Mouse (Mus musculus): ENCODE data around the gene Alpl.

Alpl gene

GRCm38 (mm10) chr4:137800324-137800723 is 4.1 kb upstream of the Alpl start:
- DNase-seq (ENCODE audit: low spot score) = peak; percentile 23

DNA sequence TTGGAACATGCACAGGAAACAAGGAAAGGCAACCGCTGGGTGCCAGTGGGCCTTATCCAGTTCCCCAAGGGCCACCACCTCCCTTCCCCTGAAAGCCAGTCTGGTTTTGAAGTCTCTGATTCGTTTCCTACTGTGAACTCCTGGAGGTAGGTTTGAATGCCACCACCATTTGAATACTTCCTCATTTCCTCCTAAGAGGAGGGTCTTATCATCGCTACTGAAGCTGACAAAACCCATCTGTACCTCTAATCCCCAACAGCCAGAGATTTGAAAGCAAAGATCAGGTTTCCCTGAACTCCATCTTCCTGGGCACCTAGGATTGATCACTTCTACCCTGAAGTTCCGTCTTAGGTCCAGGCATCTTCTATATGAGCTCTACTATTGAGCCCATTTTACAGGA is 854 bp upstream of the Alpl start:
- DNase-seq (ENCODE audit: low spot score) = no peak

- no peak for DNase-seq (ENCODE audit: low spot score)
Observed at GRCm38 (mm10) chr4:137794178-137794900, 1.8 kb downstream of the Alpl start.

- no peak for DNase-seq (ENCODE audit: low spot score)
Observed at GRCm38 (mm10) chr4:137793611-137794010, 2.6 kb downstream of the Alpl start.

GRCm38 (mm10) chr4:137791440-137791839 is 4.7 kb downstream of the Alpl start:
- no peak for DNase-seq (ENCODE audit: low spot score)

DNA sequence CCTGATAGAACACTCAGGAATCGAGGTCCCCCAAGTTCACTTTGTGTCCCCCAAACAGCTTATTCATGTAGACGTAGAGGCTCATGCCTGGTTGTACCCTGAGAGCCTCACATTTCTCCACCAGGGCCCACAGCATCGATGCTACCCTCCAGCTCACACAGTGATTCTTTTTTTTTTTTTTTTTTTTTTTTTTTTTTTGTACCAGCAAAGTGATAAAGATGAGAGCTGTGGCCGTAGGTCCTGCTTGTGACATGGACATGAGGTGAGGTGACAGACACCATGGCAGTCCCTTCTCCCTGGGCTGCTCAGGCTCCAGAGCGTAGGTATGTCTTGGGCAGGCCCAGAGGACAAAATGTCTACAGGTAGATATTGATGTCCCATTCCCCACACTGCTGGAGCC is 5.2 kb downstream of the Alpl start:
- DNase-seq (ENCODE audit: low spot score) = no peak

- no peak for DNase-seq (ENCODE audit: low spot score)
Observed at GRCm38 (mm10) chr4:137788511-137789049, 7.6 kb downstream of the Alpl start.

GRCm38 (mm10) chr4:137787589-137788289 is 8.4 kb downstream of the Alpl start:
- peak; percentile 53 for DNase-seq (ENCODE audit: low spot score)

- DNase-seq (ENCODE audit: low spot score) = no peak
Observed at GRCm38 (mm10) chr4:137786488-137786887, 9.7 kb downstream of the Alpl start.

DNA sequence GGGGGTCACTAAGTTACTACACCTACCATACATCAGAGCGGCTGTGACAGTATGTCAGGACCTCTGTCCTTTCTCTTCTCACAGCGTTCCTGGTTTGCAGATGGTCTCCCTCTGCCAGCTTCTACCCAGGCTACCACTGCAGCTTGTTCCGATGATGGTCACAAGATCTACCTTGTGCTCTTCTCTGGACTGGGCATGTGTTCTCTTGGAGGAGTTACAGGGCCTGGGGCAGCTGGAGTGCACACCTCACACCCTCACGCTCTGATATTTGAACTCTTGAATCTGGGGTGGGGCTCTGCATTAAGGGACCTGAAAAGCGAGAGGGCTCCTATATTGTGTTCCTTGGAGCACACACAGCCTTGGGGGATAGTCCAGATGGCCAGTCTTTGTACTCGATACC is 10.9 kb downstream of the Alpl start:
- no peak for DNase-seq (ENCODE audit: low spot score)

DNA sequence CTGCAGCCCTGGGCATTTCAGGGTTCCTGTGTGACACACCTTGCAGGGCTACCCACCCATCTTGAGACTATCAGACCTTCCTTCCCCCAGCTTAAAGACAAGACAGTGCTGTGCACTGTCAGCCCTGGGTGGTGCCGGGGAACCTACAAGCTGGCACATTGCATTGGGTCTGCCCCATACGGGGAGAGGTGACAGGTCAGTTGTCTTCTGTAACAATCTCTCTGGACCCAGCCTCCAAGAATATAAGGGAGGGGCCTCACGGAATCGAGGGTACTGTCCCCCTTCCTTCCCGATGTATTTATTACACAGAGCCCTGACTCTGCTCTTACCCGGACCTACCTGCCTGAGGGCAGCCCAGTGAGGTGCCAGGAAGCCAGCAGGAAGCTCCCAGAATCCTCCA is 11.4 kb downstream of the Alpl start:
- DNase-seq (ENCODE audit: low spot score) = no peak

DNA sequence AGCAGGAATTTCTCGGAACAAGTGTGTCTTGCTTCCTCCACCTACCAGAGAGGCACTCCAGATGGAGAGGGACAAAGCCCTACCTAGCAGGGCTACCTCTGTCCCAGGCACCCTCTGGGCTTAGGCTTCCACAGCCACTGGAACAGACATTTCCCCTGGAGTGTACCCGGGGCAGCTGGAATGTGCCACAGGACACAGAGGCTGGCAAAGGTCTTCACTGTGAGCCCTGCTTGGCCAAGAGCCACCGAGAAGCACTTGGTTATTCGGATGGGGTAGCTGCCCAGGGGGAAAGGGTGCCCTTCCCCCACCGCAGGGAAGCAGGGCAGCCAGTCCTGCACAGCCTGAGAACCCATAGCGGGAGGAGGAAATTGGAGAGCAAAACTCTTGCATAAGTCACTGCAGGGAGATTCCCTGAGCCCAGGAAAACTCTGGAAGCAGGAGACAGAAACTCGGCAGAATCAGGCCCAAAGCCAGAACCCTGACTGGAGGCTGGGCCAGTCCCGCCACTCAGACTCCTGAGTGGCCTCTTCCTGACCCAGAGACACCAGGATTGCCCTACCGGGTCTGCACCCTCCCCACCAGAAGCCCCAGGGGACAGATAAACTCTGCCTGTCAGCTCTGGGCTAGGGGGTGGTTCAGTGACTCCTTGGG is 12.5 kb downstream of the Alpl start:
- peak; percentile 91 for DNase-seq (ENCODE audit: low spot score)

- no peak for DNase-seq (ENCODE audit: low spot score)
Observed at GRCm38 (mm10) chr4:137781949-137782348, 14.2 kb downstream of the Alpl start.

GRCm38 (mm10) chr4:137780986-137781385 is 15.2 kb downstream of the Alpl start:
- no peak for DNase-seq (ENCODE audit: low spot score)

GRCm38 (mm10) chr4:137778397-137779184 is 17.6 kb downstream of the Alpl start:
- DNase-seq (ENCODE audit: low spot score) = no peak

DNA sequence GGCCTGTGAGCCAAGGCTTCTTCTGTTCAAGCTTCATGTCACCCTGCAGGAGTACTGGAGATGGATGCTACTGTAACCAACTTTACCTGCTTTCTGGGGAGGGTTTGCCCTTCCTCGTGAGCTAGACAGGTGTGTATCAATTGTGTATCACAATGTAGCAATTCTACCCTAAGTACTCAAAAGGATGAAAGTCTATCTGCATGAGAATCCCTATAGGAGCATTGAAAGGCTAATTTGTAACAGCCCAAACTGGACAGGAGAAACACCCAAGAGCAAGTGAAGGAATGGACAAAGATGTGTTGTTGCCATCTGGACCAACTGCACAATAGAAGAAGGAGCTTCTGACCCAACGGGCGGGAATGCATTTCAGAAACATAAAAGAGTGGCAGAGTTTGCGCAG is 18.3 kb downstream of the Alpl start:
- no peak for DNase-seq (ENCODE audit: low spot score)

DNA sequence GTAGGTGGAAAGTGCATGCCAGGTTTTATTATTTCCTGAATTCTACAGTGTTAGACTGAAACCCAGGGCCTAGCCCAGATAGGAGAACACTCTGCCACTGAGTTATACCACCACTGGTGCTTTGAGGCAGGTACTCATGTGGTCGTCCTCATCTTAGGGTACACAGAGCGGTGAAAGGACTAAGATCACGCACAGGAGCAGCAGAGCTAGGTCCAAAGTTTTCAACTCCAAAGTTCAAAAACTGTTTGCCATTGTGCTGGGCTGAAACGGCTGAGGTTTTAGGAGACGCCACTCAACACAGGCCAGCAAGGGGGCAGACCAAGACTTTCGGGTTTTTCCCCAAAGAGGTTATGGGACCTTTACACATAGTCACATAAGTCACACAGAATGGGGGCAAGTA is 21.7 kb downstream of the Alpl start:
- DNase-seq (ENCODE audit: low spot score) = no peak

DNA sequence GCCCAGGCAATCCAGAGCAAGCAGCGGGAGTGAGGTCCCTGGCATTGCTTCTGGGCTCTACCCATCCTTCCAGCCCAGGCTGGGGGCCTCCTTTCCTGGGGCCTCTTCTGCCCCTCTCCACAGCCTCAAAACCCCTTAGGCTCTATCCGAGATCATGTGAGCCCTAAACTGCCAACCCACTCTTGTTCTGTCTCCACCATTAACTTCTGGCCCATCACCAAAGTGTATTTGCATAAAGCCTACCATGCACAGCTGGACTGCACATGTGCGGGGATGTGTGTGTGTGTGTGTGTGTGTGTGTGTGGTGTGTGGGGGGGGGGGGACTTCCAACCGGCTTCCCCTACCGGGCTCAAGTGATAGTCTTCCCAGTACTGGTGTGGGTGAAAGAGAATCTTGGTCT is 22.2 kb downstream of the Alpl start:
- no peak for DNase-seq (ENCODE audit: low spot score)

DNA sequence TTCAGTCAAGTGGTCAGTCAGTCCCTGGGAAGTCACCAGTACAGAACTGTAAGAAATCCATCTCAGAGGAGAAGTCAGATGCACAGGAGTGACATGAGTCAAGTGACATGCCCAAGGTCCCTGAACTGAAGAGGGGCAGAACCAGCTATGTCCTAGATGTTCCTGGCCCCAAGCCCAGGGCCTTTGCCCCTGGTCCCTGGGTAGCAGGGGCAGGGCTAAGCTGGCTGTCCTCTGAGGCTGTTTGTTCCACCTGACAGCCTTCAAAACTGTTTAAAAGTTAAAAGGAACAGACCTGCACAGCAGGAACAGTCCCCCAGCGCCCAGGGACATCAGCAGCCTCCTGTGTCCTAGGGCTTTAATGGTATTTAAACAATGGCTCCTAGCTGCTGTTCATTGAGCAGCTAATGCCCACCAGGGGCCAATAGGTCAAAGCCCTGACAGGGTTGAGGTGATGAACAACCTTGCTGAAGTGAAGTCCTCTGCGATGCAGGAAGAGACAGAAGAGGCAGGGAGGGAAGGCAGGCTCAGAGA is 22.8 kb downstream of the Alpl start:
- DNase-seq (ENCODE audit: low spot score) = no peak

DNA sequence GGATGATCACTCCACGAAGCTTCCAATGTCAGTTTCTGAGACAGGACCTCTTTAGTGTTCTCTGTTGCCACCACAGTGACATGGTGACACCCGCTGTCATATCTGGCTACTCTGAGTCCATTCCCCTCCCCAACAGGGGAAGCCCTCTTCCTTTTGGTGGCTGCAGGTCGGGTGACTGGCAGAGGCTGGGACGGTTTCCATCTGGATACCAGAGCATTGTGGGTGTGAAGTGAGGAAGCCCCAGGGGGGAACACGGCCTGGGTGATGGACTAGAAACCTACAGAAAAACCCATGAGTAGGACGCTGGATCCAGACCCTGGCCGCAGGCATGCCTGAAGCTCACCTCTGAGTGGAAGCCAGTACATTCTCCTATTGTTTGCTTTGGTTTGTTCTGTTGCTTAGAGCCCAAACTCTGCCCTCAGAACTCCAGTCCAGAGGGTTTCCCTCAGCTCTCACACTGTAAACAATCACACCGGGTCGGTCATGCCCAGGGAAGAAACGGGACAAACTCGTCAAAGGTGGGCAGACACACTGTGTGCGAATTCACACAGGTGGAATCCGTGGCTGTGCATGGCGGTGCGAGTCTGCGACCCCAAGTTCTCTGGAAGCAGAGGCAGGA is 23.6 kb downstream of the Alpl start:
- no peak for DNase-seq (ENCODE audit: low spot score)

DNA sequence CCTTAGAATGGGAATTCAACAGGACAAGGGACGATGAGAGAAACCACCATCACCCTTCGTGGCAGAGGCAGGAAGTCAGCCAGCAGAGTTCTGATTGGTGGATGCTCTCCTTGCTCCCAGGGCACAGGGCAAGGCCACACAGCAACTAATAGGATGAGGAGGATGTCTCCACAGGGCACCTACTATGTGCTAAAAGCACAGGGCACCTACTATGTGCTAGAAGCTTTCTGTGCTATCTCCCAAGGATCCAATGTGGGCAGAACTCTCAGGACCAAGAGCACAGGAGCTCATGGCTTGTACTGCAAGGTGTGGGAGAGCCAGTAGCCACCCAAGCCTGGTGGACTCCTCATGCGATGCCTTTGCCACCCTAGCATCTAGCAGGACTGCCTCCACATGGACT is 24.4 kb downstream of the Alpl start:
- no peak for DNase-seq (ENCODE audit: low spot score)

Measured in adipocyte (in vitro differentiated cells).